Mouse (Mus musculus) heart, embryonic 14.5 days (tissue): ENCODE measurements at regions not wholly inside any gene's neighbourhood (a gene's known extent, or its start where the extent isn't known, plus 50 kb on each side); places are given as distances from the start of the nearest gene placed in this dataset.

ENCODE experiments used
- ATAC-seq: fragments of 200-750 bp; cut with Nextera tagmentation; 2 replicates; pipeline ENCODE4 v1.8.0; 2017; ENCODE audit warnings: low read depth, moderate TSS enrichment; ENCODE audit not compliant: insufficient number of reproducible peaks, insufficient read depth, low FRiP score
- H3K27ac ChIP-seq, 2 experiments: fragments of 200-500 bp in 1 of 2; fragments of 300-500 bp in 1 of 2; sonication (generic) in 1 of 2; replicated peaks in 1 of 2; 2 replicates each; pipeline ENCODE4 v1.5.1; 2012 to 2014; ENCODE audit warnings: low read depth in 2 of 2, low read length in 2 of 2, control low read depth in 1 of 2, mild to moderate bottlenecking in 1 of 2, mixed read lengths in 1 of 2; ENCODE audit not compliant: control insufficient read depth in 1 of 2, insufficient read depth in 1 of 2
- H3K27me3 ChIP-seq: fragments of 300-500 bp; sonication (generic); 2 replicates; pipeline ENCODE4 v1.6.1; 2014; ENCODE audit warnings: mild to moderate bottlenecking, low read length, control low read depth; ENCODE audit not compliant: control insufficient read depth, insufficient read depth
- H3K36me3 ChIP-seq: fragments of 300-500 bp; sonication (generic); 2 replicates; pipeline ENCODE4 v1.6.1; 2014; ENCODE audit warnings: mild to moderate bottlenecking, control low read depth, low read length, mixed read lengths; ENCODE audit not compliant: control insufficient read depth, insufficient read depth
- H3K4me1 ChIP-seq, 2 experiments: fragments of 200-500 bp in 1 of 2; fragments of 300-500 bp in 1 of 2; sonication (generic) in 1 of 2; 2 replicates each; pipeline ENCODE4 v1.6.1; 2012 to 2014; ENCODE audit warnings: low read length in 2 of 2, control low read depth in 1 of 2, mixed read lengths in 1 of 2; ENCODE audit not compliant: control insufficient read depth in 2 of 2, insufficient read depth in 2 of 2
- H3K4me2 ChIP-seq: fragments of 300-500 bp; sonication (generic); 2 replicates; pipeline ENCODE4 v1.6.1; 2014; ENCODE audit warnings: mild to moderate bottlenecking, low read length
- H3K4me3 ChIP-seq, 2 experiments: fragments of 200-500 bp in 1 of 2; fragments of 300-500 bp in 1 of 2; sonication (generic) in 1 of 2; 2 replicates each; pipeline ENCODE4 v1.5.1; 2012 to 2014; ENCODE audit warnings: low read length in 2 of 2, mild to moderate bottlenecking in 2 of 2, control low read depth in 1 of 2, low read depth in 1 of 2, moderate library complexity in 1 of 2; ENCODE audit not compliant: control insufficient read depth in 1 of 2, insufficient read depth in 1 of 2
- H3K9ac ChIP-seq: fragments of 300-500 bp; sonication (generic); 2 replicates; pipeline ENCODE4 v1.6.1; 2014; ENCODE audit warnings: mild to moderate bottlenecking, low read length
- H3K9me3 ChIP-seq: fragments of 300-500 bp; sonication (generic); 2 replicates; pipeline ENCODE4 v1.6.1; 2016; ENCODE audit warnings: low read length, control low read depth; ENCODE audit not compliant: control insufficient read depth
- WGBS: fragments of 180-500 bp; shearing (Covaris S2); extraction: QIAGEN DNeasy Blood & Tissue Kit; methylation state at CpG from one replicate; pipeline ENCODE4 v1.1.7; 2014; 5-methylcytosine and 5-hydroxymethylcytosine counted together

GRCm38 (mm10) chr2:48586831-48587169 lies 227.1 kb upstream of the Acvr2a start:
- Histone ChIP-seq H3K9ac (no peak overlapping the region), H3K27ac (no peak overlapping the region), H3K4me2 (no peak overlapping the region), H3K36me3 (no peaks in the 10 kb centered on the region), H3K9me3 (no peaks in the 10 kb centered on the region), H3K27me3 (no peaks in the 10 kb centered on the region), H3K4me1 (no peaks in the 10 kb centered on the region), H3K4me3 (no peak overlapping the region)
- 71% methylated on average over 4 of the region's 4 CpGs for WGBS
- no peak for ATAC-seq

GRCm38 (mm10) chr2:48589709-48590108 lies 224.2 kb upstream of the Acvr2a start:
- ATAC-seq, result no peak
- H3K4me2 ChIP-seq, result no peak overlapping the region
- H3K4me1 ChIP-seq, result no peaks in the 10 kb centered on the region
- H3K36me3 ChIP-seq, result no peaks in the 10 kb centered on the region
- no peak overlapping the region for H3K27ac ChIP-seq
- no peaks in the 10 kb centered on the region for H3K27me3 ChIP-seq
- H3K4me3 ChIP-seq, result no peak overlapping the region
- H3K9ac ChIP-seq, result no peak overlapping the region
- no peaks in the 10 kb centered on the region for H3K9me3 ChIP-seq

DNA sequence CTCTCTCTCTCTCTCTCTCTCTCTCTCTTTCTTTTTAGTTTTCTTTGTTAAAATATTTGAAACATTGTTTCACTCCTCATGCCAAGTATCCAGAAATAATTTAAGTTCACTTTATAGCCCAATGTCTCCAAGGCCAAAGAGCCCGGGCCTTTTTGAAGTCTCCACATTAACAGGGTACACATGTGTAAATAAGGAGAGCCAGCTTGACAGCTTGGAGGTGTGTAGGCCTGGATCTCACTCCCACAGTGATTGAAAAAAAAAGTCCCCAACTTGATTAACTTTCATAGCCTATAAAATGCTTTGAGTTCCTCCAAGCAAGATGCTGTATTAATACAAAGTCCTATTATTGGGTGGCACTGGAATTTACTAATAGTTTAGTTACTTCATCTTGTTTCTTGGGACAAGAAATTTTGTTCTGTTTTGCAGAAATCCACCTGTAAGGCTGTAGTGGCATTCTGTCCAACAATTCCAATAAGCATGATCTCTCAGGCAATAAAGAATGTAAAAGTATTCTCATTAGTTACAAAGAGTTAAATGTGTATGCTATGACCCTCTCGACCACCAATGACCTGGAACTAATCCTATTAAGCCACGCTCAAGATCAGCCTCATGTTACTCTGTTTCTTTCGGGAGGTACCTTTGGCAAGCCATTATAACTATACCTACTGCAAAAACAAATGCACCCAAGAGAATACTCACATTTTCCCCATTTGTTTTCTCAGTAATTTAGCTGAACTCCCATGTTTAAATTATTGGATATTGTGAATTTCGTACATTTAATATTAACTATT lies 215.9 kb upstream of the Acvr2a start:
- Histone ChIP-seq H3K27me3 (no peaks in the 10 kb centered on the region), H3K9ac (no peak overlapping the region), H3K4me3 (no peak overlapping the region), H3K27ac (no peak overlapping the region), H3K9me3 (no peaks in the 10 kb centered on the region), H3K4me2 (no peak overlapping the region), H3K36me3 (no peaks in the 10 kb centered on the region), H3K4me1 (no peaks in the 10 kb centered on the region)
- no peak for ATAC-seq
- 70% methylated on average over 5 of the region's 5 CpGs for WGBS

DNA sequence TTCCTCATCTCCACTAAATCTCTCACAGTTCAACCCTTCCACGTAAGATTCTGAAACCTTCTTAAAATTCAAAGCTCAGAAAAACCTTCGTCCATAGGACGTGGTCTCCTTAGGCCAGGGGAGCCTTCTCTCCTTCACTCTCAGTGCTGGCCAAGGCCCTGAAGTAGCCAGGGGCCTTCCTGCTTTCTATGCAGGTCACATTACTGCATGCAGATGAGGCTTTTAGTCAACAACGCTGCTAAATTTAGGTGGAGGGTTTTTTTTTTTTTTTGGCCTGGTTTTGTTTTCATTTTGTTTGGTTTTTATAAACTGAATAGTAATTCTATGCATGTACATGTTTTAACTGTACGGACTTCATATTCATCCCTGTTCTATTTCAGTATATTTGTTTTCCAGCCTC lies 214.5 kb upstream of the Acvr2a start:
- 87% methylated on average over 5 of the region's 5 CpGs for WGBS
- Histone ChIP-seq H3K9me3 (no peaks in the 10 kb centered on the region), H3K4me3 (no peak overlapping the region), H3K27ac (no peak overlapping the region), H3K27me3 (no peaks in the 10 kb centered on the region), H3K36me3 (no peaks in the 10 kb centered on the region), H3K9ac (no peak overlapping the region), H3K4me2 (no peak overlapping the region), H3K4me1 (no peaks in the 10 kb centered on the region)
- no peak for ATAC-seq

GRCm38 (mm10) chr2:48601855-48602254 lies 212.1 kb upstream of the Acvr2a start:
- Histone ChIP-seq H3K4me1 (no peaks in the 10 kb centered on the region), H3K9me3 (no peaks in the 10 kb centered on the region), H3K4me3 (no peak overlapping the region), H3K27ac (no peak overlapping the region), H3K27me3 (no peaks in the 10 kb centered on the region), H3K36me3 (no peaks in the 10 kb centered on the region), H3K4me2 (no peak overlapping the region), H3K9ac (no peak overlapping the region)
- 78% methylated on average over 8 of the region's 8 CpGs for WGBS
- ATAC-seq, result no peak

DNA sequence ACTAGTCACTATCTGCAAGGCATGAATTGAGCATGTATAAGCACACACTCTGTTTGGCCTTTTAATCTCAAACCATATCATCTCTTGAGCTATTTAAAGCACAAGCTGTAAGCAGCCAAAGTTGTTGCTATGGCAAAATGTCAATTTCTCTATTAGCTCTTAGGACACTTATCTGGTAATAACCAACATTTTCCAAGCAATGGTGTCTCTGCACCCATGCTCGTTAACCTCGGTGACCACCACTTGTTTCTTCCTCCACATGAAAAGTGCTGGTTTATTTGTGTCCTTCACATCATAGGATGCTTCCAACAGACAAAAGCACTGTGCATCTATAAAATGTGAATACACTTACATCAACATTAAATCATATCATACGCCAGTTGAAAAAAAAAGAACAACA lies 204.4 kb upstream of the Acvr2a start:
- no peaks in the 10 kb centered on the region for H3K27me3 ChIP-seq
- no peaks in the 10 kb centered on the region for H3K9me3 ChIP-seq
- H3K9ac ChIP-seq, result no peak overlapping the region
- no peak overlapping the region for H3K4me2 ChIP-seq
- H3K4me3 ChIP-seq, result no peak overlapping the region
- H3K27ac ChIP-seq, result no peak overlapping the region
- WGBS, result 63% methylated on average over 3 of the region's 3 CpGs
- H3K4me1 ChIP-seq, result peaks cover 0 to 2% of the 10 kb centered on the region in 2 experiments; a peak in 1 of 4 replicates
- H3K36me3 ChIP-seq, result no peaks in the 10 kb centered on the region
- ATAC-seq, result no peak

- ATAC-seq, result no peak
- 69% methylated on average over 3 of the region's 3 CpGs for WGBS
- Histone ChIP-seq H3K4me1 (peaks cover 2 to 5% of the 10 kb centered on the region in 2 experiments; a peak in 1 of 4 replicates), H3K27ac (no peak overlapping the region), H3K9ac (no peak overlapping the region), H3K36me3 (no peaks in the 10 kb centered on the region), H3K27me3 (no peaks in the 10 kb centered on the region), H3K9me3 (no peaks in the 10 kb centered on the region), H3K4me2 (no peak overlapping the region), H3K4me3 (no peak overlapping the region)
Measured at GRCm38 (mm10) chr2:48612251-48612650, 201.7 kb upstream of the Acvr2a start.

DNA sequence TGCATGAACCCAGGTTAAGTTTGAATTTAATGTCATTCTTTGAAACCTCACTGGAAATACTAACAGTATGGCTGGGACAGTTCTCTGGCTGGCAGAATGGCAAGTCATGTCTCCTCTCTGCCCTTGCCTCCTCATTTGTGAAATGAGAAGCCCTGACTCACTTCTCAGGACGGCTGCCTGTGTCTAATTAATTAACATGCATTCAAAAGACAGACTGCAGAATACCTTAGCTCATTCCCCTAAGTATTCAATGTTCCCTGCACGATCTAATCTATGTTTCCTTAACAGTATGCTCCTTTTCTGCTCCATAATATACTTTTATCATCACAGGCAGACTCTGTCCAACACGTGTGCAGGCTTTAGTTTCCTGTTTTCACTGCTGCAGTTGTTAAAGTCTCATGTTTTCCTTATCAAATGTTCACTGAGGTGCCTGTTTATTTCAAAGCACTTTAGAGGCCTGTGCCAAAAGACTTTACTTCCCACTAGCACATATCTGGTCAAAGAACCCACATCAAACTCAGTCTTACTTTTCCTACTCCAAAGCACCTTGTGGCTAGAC lies 196.7 kb upstream of the Acvr2a start:
- H3K4me3 ChIP-seq, result no peak overlapping the region
- H3K9ac ChIP-seq, result no peak overlapping the region
- H3K4me1 ChIP-seq, result 0 out of 4 replicates have a peak, but pooled peaks cover 0 to 11% of the 10 kb centered on the region in 2 experiments
- H3K27me3 ChIP-seq, result no peaks in the 10 kb centered on the region
- no peaks in the 10 kb centered on the region for H3K9me3 ChIP-seq
- 23% methylated on average over 3 of the region's 3 CpGs for WGBS
- H3K27ac ChIP-seq, result no peak overlapping the region
- ATAC-seq, result no peak
- H3K4me2 ChIP-seq, result no peak overlapping the region
- no peaks in the 10 kb centered on the region for H3K36me3 ChIP-seq
